Mouse (Mus musculus) kidney, postnatal 36 days (tissue): Measurements from ENCODE around the gene Foxk1.

Source experiments
- DNase-seq, 2 experiments: peaks; one replicate each; pipeline ENCODE4 v3.0.0; 2021 to 2022; ENCODE audit warnings: mixed read lengths in 2 of 2

Gene Foxk1

GRCm38 (mm10) chr5:142387716-142388115 lies 13.6 kb upstream of the Foxk1 start:
- no peak for DNase-seq

- DNase-seq = no peak
Observed at GRCm38 (mm10) chr5:142391691-142392090, 9.6 kb upstream of the Foxk1 start.

- DNase-seq = peak in 1 of 2 experiments; percentile 46
Observed at GRCm38 (mm10) chr5:142394602-142395252, 6.6 kb upstream of the Foxk1 start.

GRCm38 (mm10) chr5:142395909-142396308 lies 5.4 kb upstream of the Foxk1 start:
- DNase-seq = no peak

GRCm38 (mm10) chr5:142400181-142400883 lies 965 bp upstream of the Foxk1 start:
- peak; percentile 48 to 55 for DNase-seq

- peak in 1 of 2 experiments; percentile 62 for DNase-seq
Observed at GRCm38 (mm10) chr5:142401641-142402625, 636 bp downstream of the Foxk1 start.

- DNase-seq = no peak
Observed at GRCm38 (mm10) chr5:142403694-142404093, 2.4 kb downstream of the Foxk1 start.

- DNase-seq = no peak
Observed at GRCm38 (mm10) chr5:142404307-142404706, 3.0 kb downstream of the Foxk1 start.

- no peak for DNase-seq
Observed at GRCm38 (mm10) chr5:142405426-142405825, 4.1 kb downstream of the Foxk1 start.

GRCm38 (mm10) chr5:142406401-142406800 lies 5.1 kb downstream of the Foxk1 start:
- no peak for DNase-seq

- peak in 1 of 2 experiments; percentile 41 for DNase-seq
Observed at GRCm38 (mm10) chr5:142406937-142407336, 5.6 kb downstream of the Foxk1 start.

GRCm38 (mm10) chr5:142407381-142407780 lies 6.1 kb downstream of the Foxk1 start:
- no peak for DNase-seq

- DNase-seq = no peak
Observed at GRCm38 (mm10) chr5:142409169-142409568, 7.9 kb downstream of the Foxk1 start.

- no peak for DNase-seq
Observed at GRCm38 (mm10) chr5:142410348-142410747, 9.1 kb downstream of the Foxk1 start.

- peak; percentile 47 to 71 for DNase-seq
Observed at GRCm38 (mm10) chr5:142412678-142413385, 11.5 kb downstream of the Foxk1 start.

GRCm38 (mm10) chr5:142413723-142414445 lies 12.6 kb downstream of the Foxk1 start:
- DNase-seq = peak in 1 of 2 experiments; percentile 54

- no peak for DNase-seq
Observed at GRCm38 (mm10) chr5:142415401-142415800, 14.1 kb downstream of the Foxk1 start.

GRCm38 (mm10) chr5:142416070-142416775 lies 14.9 kb downstream of the Foxk1 start:
- DNase-seq = no peak

GRCm38 (mm10) chr5:142417104-142417503 lies 15.8 kb downstream of the Foxk1 start:
- DNase-seq = peak in 1 of 2 experiments; percentile 61

- peak; percentile 59 to 60 for DNase-seq
Observed at GRCm38 (mm10) chr5:142417876-142418275, 16.6 kb downstream of the Foxk1 start.

GRCm38 (mm10) chr5:142418419-142418818 lies 17.1 kb downstream of the Foxk1 start:
- no peak for DNase-seq
